Mouse (Mus musculus) forebrain, embryonic 12.5 days (tissue): ENCODE results near the gene A930018P22Rik. TPM values are rescaled to one million over a fixed set of nuclear protein-coding genes. Genes with fewer than 3 reads are reported as not detected.
A peak's percentile ranks its signal among the peaks of the same experiment; 100 is the strongest.
"Not testable (repeated sequence)": the region's sequence is repeated elsewhere in the genome, so short reads cannot be mapped to it uniquely, and the experiment has no call there.

Source experiments
- ATAC-seq: fragments of 200-750 bp; cut with Nextera tagmentation; 2 replicates; pipeline ENCODE4 v1.8.0; 2017; ENCODE audit warnings: moderate TSS enrichment; ENCODE audit not compliant: low FRiP score
- H3K27ac ChIP-seq: fragments of 300-500 bp; sonication (generic); 2 replicates; pipeline ENCODE4 v1.5.1; 2016; ENCODE audit warnings: mild to moderate bottlenecking
- H3K27me3 ChIP-seq: fragments of 300-500 bp; sonication (generic); 2 replicates; pipeline ENCODE4 v1.6.1; 2016; ENCODE audit warnings: mild to moderate bottlenecking
- H3K36me3 ChIP-seq: fragments of 300-500 bp; sonication (generic); replicated peaks from 2 replicates; pipeline ENCODE4 v1.6.1; 2016; ENCODE audit warnings: mild to moderate bottlenecking
- H3K4me1 ChIP-seq: fragments of 300-500 bp; sonication (generic); 2 replicates; pipeline ENCODE4 v1.6.1; 2016
- H3K4me2 ChIP-seq: fragments of 300-500 bp; sonication (generic); 2 replicates; pipeline ENCODE4 v1.6.1; 2016; ENCODE audit warnings: mild to moderate bottlenecking, moderate library complexity
- H3K4me3 ChIP-seq: fragments of 300-500 bp; sonication (generic); replicated peaks from 2 replicates; pipeline ENCODE4 v1.5.1; 2016; ENCODE audit warnings: mild to moderate bottlenecking
- H3K9ac ChIP-seq: fragments of 300-500 bp; sonication (generic); 2 replicates; pipeline ENCODE4 v1.6.1; 2016; ENCODE audit warnings: mild to moderate bottlenecking
- H3K9me3 ChIP-seq: fragments of 300-500 bp; sonication (generic); 2 replicates; pipeline ENCODE4 v1.6.1; 2016
- WGBS: fragments of 180-500 bp; shearing (Covaris S2); methylation state at CpG from one replicate; pipeline ENCODE4 v1.1.7; 2016; 5-methylcytosine and 5-hydroxymethylcytosine counted together
- polyA plus RNA-seq: library from polyadenylated mRNA; unstranded; fragments of >200 nt; fragmentation: Nextera tagmentation; extraction: Ambion mirVana; gene quantifications from 2 replicates; pipeline ENCODE4 v1.2.1, GENCODE M21; 2016

The A930018P22Rik gene
- polyA plus RNA-seq, 1 experiment from 2014 or later = not detected

- H3K27me3 ChIP-seq = 0 out of 2 replicates have a peak, but pooled peaks cover 3% of the 10 kb centered on the region
- no peak overlapping the region for H3K9ac ChIP-seq
- no peak for ATAC-seq
- no peaks in the 10 kb centered on the region for H3K9me3 ChIP-seq
- H3K36me3 ChIP-seq = no peaks in the 10 kb centered on the region
- 96% methylated on average over 2 of the region's 2 CpGs for WGBS
- peaks cover 14% of the 10 kb centered on the region for H3K4me1 ChIP-seq
- no peak overlapping the region for H3K4me3 ChIP-seq
- H3K4me2 ChIP-seq = no peak overlapping the region
- no peak overlapping the region for H3K27ac ChIP-seq
Observed at GRCm38 (mm10) chr2:104099231-104099585, 23.4 kb upstream of the A930018P22Rik start.

- no peak for ATAC-seq
- Histone ChIP-seq H3K4me2 (no peak overlapping the region), H3K36me3 (no peaks in the 10 kb centered on the region), H3K27me3 (0 out of 2 replicates have a peak, but pooled peaks cover 3% of the 10 kb centered on the region), H3K9ac (no peak overlapping the region), H3K4me3 (no peak overlapping the region), H3K4me1 (peaks cover 14% of the 10 kb centered on the region), H3K9me3 (no peaks in the 10 kb centered on the region), H3K27ac (no peak overlapping the region)
- WGBS = 18% methylated on average over 1 of the region's 1 CpGs
Observed at GRCm38 (mm10) chr2:104099946-104100345, 22.6 kb upstream of the A930018P22Rik start.

GRCm38 (mm10) chr2:104104800-104105199 lies 17.8 kb upstream of the A930018P22Rik start:
- 0 out of 2 replicates have a peak, but pooled peaks cover 3% of the 10 kb centered on the region for H3K27me3 ChIP-seq
- H3K9me3 ChIP-seq = no peaks in the 10 kb centered on the region
- no peak overlapping the region for H3K27ac ChIP-seq
- H3K4me3 ChIP-seq = no peak overlapping the region
- H3K9ac ChIP-seq = no peak overlapping the region
- no peak overlapping the region for H3K4me2 ChIP-seq
- H3K36me3 ChIP-seq = no peaks in the 10 kb centered on the region
- no peaks in the 10 kb centered on the region for H3K4me1 ChIP-seq
- ATAC-seq = no peak
- WGBS = 91% methylated on average over 6 of the region's 6 CpGs

GRCm38 (mm10) chr2:104109021-104109420 lies 13.5 kb upstream of the A930018P22Rik start:
- H3K4me2 ChIP-seq, H3K9me3 ChIP-seq, H3K27me3 ChIP-seq, H3K4me1 ChIP-seq, H3K4me3 ChIP-seq, H3K36me3 ChIP-seq, H3K9ac ChIP-seq, ATAC-seq, H3K27ac ChIP-seq: not testable (repeated sequence)
- WGBS = 93% methylated on average over 2 of the region's 2 CpGs

- 72% methylated on average over 2 of the region's 2 CpGs for WGBS
- no peaks in the 10 kb centered on the region for H3K27me3 ChIP-seq
- H3K9me3 ChIP-seq = no peaks in the 10 kb centered on the region
- no peak overlapping the region for H3K4me2 ChIP-seq
- H3K27ac ChIP-seq = no peak overlapping the region
- no peak for ATAC-seq
- H3K36me3 ChIP-seq = no peaks in the 10 kb centered on the region
- no peak overlapping the region for H3K4me3 ChIP-seq
- H3K4me1 ChIP-seq = no peaks in the 10 kb centered on the region
- no peak overlapping the region for H3K9ac ChIP-seq
Observed at GRCm38 (mm10) chr2:104109528-104109927, 13.0 kb upstream of the A930018P22Rik start.

GRCm38 (mm10) chr2:104110031-104110430 lies 12.5 kb upstream of the A930018P22Rik start:
- no peaks in the 10 kb centered on the region for H3K36me3 ChIP-seq
- no peaks in the 10 kb centered on the region for H3K4me1 ChIP-seq
- no peak overlapping the region for H3K4me3 ChIP-seq
- no peak overlapping the region for H3K4me2 ChIP-seq
- H3K27me3 ChIP-seq = no peaks in the 10 kb centered on the region
- WGBS = 89% methylated on average over 4 of the region's 4 CpGs
- ATAC-seq = no peak
- no peak overlapping the region for H3K27ac ChIP-seq
- H3K9ac ChIP-seq = no peak overlapping the region
- H3K9me3 ChIP-seq = no peaks in the 10 kb centered on the region

- not testable (repeated sequence) for H3K9me3 ChIP-seq, H3K9ac ChIP-seq, ATAC-seq, H3K4me3 ChIP-seq, H3K36me3 ChIP-seq, H3K27me3 ChIP-seq, H3K4me2 ChIP-seq, H3K27ac ChIP-seq, H3K4me1 ChIP-seq
- WGBS = 80% methylated on average over 1 of the region's 1 CpGs
Observed at GRCm38 (mm10) chr2:104111170-104111797, 11.3 kb upstream of the A930018P22Rik start.

- not testable (repeated sequence) for H3K4me2 ChIP-seq, H3K9me3 ChIP-seq, H3K4me1 ChIP-seq, H3K9ac ChIP-seq, H3K4me3 ChIP-seq, H3K36me3 ChIP-seq, ATAC-seq, H3K27me3 ChIP-seq, H3K27ac ChIP-seq
Observed at GRCm38 (mm10) chr2:104113563-104113962, 9.0 kb upstream of the A930018P22Rik start.

- 89% methylated on average over 3 of the region's 3 CpGs for WGBS
- H3K27ac ChIP-seq = no peak overlapping the region
- no peak for ATAC-seq
- H3K4me2 ChIP-seq = no peak overlapping the region
- no peaks in the 10 kb centered on the region for H3K4me1 ChIP-seq
- H3K36me3 ChIP-seq = no peaks in the 10 kb centered on the region
- H3K9ac ChIP-seq = no peak overlapping the region
- no peaks in the 10 kb centered on the region for H3K27me3 ChIP-seq
- H3K9me3 ChIP-seq = no peaks in the 10 kb centered on the region
- H3K4me3 ChIP-seq = no peak overlapping the region
Observed at GRCm38 (mm10) chr2:104114898-104115297, 7.7 kb upstream of the A930018P22Rik start.

- H3K27me3 ChIP-seq, H3K9me3 ChIP-seq, H3K4me2 ChIP-seq, H3K4me3 ChIP-seq, H3K27ac ChIP-seq, H3K9ac ChIP-seq, H3K4me1 ChIP-seq, ATAC-seq, H3K36me3 ChIP-seq: not testable (repeated sequence)
Observed at GRCm38 (mm10) chr2:104117173-104117572, 5.4 kb upstream of the A930018P22Rik start.

GRCm38 (mm10) chr2:104119097-104119496 lies 3.5 kb upstream of the A930018P22Rik start:
- no peak overlapping the region for H3K4me2 ChIP-seq
- no peak overlapping the region for H3K4me3 ChIP-seq
- no peaks in the 10 kb centered on the region for H3K9me3 ChIP-seq
- H3K4me1 ChIP-seq = peaks cover 5% of the 10 kb centered on the region; the same call in 1 of the 2 replicates
- H3K27me3 ChIP-seq = peaks cover 15% of the 10 kb centered on the region
- WGBS = 73% methylated on average over 1 of the region's 1 CpGs
- no peak overlapping the region for H3K9ac ChIP-seq
- no peak overlapping the region for H3K27ac ChIP-seq
- no peaks in the 10 kb centered on the region for H3K36me3 ChIP-seq
- no peak for ATAC-seq

GRCm38 (mm10) chr2:104120312-104120711 lies 2.3 kb upstream of the A930018P22Rik start:
- H3K9ac ChIP-seq = no peak overlapping the region
- H3K9me3 ChIP-seq = no peaks in the 10 kb centered on the region
- H3K36me3 ChIP-seq = no peaks in the 10 kb centered on the region
- peaks cover 25% of the 10 kb centered on the region for H3K27me3 ChIP-seq
- 55% methylated on average over 6 of the region's 6 CpGs for WGBS
- H3K4me1 ChIP-seq = peaks cover 5% of the 10 kb centered on the region; the same call in 1 of the 2 replicates
- no peak overlapping the region for H3K4me3 ChIP-seq
- no peak overlapping the region for H3K27ac ChIP-seq
- no peak overlapping the region for H3K4me2 ChIP-seq
- no peak for ATAC-seq

GRCm38 (mm10) chr2:104121681-104122504 lies 676 bp upstream of the A930018P22Rik start:
- no peak for ATAC-seq
- H3K9me3 ChIP-seq = no peaks in the 10 kb centered on the region
- peaks cover 5% of the 10 kb centered on the region; the same call in 1 of the 2 replicates for H3K4me1 ChIP-seq
- H3K9ac ChIP-seq = 0 out of 2 replicates have a peak overlapping the region, but pooled peaks have one; percentile 61
- 83% methylated on average over 8 of the region's 8 CpGs for WGBS
- H3K27ac ChIP-seq = no peak overlapping the region
- H3K27me3 ChIP-seq = peaks cover 39% of the 10 kb centered on the region
- H3K4me2 ChIP-seq = peak overlapping the region; percentile 71
- no peaks in the 10 kb centered on the region for H3K36me3 ChIP-seq
- H3K4me3 ChIP-seq = peak overlapping the region; percentile 58
